Mouse (Mus musculus) erythroid progenitor cell, adult 5-6 weeks (primary cell): ENCODE measurements around the gene Tbck. TPM values are rescaled to one million over a fixed set of nuclear protein-coding genes. Genes with fewer than 3 reads are reported as not detected.

Source experiments
- ATAC-seq: replicated peaks from 2 replicates; pipeline ENCODE4 v1.8.0; 2016; ENCODE audit warnings: moderate number of reproducible peaks, mild to moderate bottlenecking, moderate TSS enrichment, inconsistent platforms; ENCODE audit not compliant: poor library complexity, low FRiP score, severe bottlenecking
- total RNA-seq, 2 experiments: library from RNA; stranded (forward) in 1 of 2; stranded (reverse) in 1 of 2; fragments of 150-400 nt in 1 of 2; fragments of 186-747, 209-891 nt in 1 of 2; gene quantifications; 2 replicates each; pipeline versions ENCODE4 v1.2.3 to v1.2.4; 2015 to 2017; ENCODE audit warnings: low replicate concordance in 2 of 2

Gene Tbck
- total RNA-seq, 2 experiments from 2014 or later = 5.4 to 7.1 TPM

GRCm38 (mm10) chr3:132752772-132753171 is 68.8 kb downstream of the Tbck start:
- no peak for ATAC-seq

GRCm38 (mm10) chr3:132756274-132756673 is 72.3 kb downstream of the Tbck start:
- ATAC-seq = no peak

- no peak for ATAC-seq
Observed at GRCm38 (mm10) chr3:132766033-132766726, 82.2 kb downstream of the Tbck start.

GRCm38 (mm10) chr3:132772054-132772453 is 88.1 kb downstream of the Tbck start:
- ATAC-seq = no peak

- ATAC-seq = no peak
Observed at GRCm38 (mm10) chr3:132776686-132777085, 92.7 kb downstream of the Tbck start.

GRCm38 (mm10) chr3:132781103-132781502 is 97.2 kb downstream of the Tbck start:
- no peak for ATAC-seq

GRCm38 (mm10) chr3:132783087-132783486 is 99.1 kb downstream of the Tbck start:
- ATAC-seq = no peak

- ATAC-seq = no peak
Observed at GRCm38 (mm10) chr3:132784732-132785131, 100.8 kb downstream of the Tbck start.

GRCm38 (mm10) chr3:132786690-132787089 is 102.7 kb downstream of the Tbck start:
- no peak for ATAC-seq

- ATAC-seq = no peak
Observed at GRCm38 (mm10) chr3:132787775-132788174, 103.8 kb downstream of the Tbck start.

- no peak for ATAC-seq
Observed at GRCm38 (mm10) chr3:132791140-132791539, 107.2 kb downstream of the Tbck start.

- ATAC-seq = no peak
Observed at GRCm38 (mm10) chr3:132800196-132800595, 116.3 kb downstream of the Tbck start.

- no peak for ATAC-seq
Observed at GRCm38 (mm10) chr3:132801910-132802309, 118.0 kb downstream of the Tbck start.

GRCm38 (mm10) chr3:132807888-132808579 is 124.1 kb downstream of the Tbck start:
- ATAC-seq = no peak

GRCm38 (mm10) chr3:132808951-132809350 is 125.0 kb downstream of the Tbck start:
- ATAC-seq = no peak

- ATAC-seq = no peak
Observed at GRCm38 (mm10) chr3:132811791-132812190, 127.8 kb downstream of the Tbck start.

- no peak for ATAC-seq
Observed at GRCm38 (mm10) chr3:132812356-132812755, 128.4 kb downstream of the Tbck start.

GRCm38 (mm10) chr3:132813147-132813546 is 129.2 kb downstream of the Tbck start:
- ATAC-seq = no peak

GRCm38 (mm10) chr3:132813706-132814497 is 130.0 kb downstream of the Tbck start:
- no peak for ATAC-seq

- ATAC-seq = no peak
Observed at GRCm38 (mm10) chr3:132814791-132815496, 131.0 kb downstream of the Tbck start.
